Mouse (Mus musculus): ENCODE data around the gene Trim8.

DNA sequence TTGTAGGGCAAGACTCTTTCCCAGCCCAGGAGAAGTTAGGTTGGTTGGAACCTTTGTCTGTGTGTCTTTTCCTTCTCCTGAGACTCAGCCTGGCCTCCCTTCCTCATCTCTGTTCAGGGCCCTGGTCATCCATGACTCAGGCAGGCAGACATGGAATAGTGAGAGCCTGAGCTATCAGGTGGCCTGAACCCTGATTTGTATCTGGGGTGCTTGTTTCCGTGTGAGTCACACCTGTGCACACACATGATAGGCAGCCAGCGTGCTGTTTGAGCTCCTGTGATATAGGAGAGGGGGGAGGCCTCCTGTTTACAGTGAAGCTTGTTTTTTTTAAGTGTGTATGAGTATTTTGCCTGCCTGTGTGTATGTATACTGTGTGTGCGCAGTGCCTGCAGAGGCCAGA lies 7.7 kb downstream of the Trim8 start:
- TF ChIP-seq CTCF (IDR thresholded peaks at IDR 0.05; ENCODE audit: insufficient read depth, low read length) (no peak), POLR2A (IDR thresholded peaks at IDR 0.05; ENCODE audit: borderline replicate concordance, extremely low read depth, low read depth, low read length) (no peak)
